Mouse (Mus musculus): ENCODE measurements around the gene Pdcd6. TPM values are rescaled to one million over a fixed set of nuclear protein-coding genes. Genes with fewer than 3 reads are reported as not detected.

Gene Pdcd6
- 112 TPM for polyA plus RNA-seq (2014; fragmentation: Illumina TruSeq; extraction: RNeasy Lipid Tissue Mini Kit (QIAGEN cat#74804); ENCODE audit: low read depth, low replicate concordance)

DNA sequence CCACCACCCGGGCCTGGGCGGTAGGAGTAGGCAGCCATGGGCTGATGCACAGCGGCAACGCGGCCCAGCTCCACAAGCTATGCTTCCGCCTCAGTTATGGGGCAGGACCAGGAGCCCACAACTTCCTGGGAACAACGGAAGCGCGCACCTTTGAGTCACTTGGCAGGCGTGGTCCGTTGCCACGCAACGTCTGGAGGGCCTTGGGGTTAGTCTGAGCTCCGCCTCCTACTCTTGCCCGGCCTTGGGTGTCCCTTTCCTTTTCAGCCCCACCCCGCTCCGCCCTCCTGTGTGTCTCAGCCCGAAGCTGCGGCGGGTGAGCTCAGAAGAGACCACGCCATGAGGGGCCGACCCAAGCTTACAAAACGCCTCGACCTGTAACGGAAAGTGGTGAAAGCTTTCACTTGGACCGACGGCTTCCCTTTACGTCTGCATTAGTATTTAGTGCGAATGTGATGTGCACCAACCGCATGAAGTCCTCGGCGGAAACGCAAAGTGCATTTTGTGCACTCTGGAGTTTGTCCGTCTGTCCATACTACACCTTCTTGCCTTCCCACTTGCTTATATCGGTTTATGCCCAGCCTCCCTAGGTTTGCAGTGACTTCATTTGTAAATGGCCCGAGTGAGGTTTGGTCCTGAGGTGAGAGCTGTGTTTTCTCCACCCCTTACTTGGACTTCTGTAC is at the start of gene Pdcd6:
Gene Pdcd6 (minus strand): TSS at position 411 of the 680 bp plus-strand sequence.

DNA sequence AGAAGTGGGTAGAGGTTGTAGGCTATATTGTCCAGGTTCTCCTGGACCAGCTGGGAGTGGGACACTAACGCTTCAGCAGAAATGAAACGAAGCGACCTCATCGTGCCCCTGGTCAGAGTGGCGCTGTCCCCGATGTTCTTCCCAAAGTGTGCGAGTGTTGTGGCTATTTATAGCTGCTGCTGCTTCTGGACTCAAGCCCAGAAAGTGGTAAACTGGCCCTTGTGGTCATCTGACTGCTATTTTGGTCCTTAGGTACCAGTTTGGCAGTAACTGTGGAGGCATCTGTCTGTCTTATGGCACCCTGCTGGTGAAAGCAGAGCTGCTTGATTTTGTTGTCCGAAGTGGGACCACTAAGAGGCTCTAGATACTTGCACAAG is 46.5 kb upstream of the Pdcd6 start, which contains the start of gene Lrrc14b:
Gene Lrrc14b (minus strand): TSS at position 147 of the 377 bp plus-strand sequence.

DNA sequence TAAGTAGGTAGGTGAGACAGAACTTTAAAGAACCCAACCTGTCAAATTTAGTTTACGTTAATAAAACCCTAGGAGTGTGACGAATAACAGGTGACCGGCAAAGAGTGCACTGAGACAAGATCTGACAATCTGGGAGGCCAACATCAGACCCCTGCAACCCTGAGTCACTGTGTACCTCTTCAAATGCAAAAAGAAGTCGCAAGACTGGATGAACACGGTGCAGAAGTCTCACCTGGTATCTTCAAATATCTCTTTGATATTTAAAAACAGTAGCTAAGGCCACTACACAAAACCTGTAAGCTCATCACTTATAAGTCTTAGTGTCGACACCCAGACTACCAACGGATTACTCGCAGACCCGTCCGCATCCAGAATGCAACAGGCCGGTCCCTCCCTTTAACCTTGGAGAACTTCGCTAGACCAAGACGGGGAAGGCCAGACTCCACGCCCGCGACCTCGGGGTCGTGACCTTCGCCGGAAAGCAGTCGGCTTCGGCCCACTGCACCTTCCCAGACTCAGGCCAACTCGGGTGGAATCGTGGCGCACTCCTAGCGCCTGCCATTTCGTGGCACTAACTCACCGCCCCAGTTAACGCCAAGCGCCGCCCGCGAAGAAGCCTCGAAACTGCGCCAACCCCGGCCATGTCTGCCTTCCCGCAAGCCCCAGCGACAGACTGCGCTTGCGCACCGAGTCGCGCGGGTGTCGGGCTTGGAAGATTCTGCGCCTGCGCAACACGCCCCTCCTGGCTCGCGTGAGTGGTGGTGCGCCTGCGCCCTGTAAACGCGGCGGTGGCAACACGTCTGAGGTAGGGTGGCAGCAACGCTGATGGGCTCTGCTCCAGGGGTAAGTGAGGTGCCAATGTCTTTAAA is 32.4 kb upstream of the Pdcd6 start, which contains the start of the genes Sdha and Ccdc127:
Gene Sdha (minus strand): TSS at position 715 of the 869 bp plus-strand sequence.
Gene Ccdc127 (plus strand): TSS at position 744 of the 869 bp plus-strand sequence.

DNA sequence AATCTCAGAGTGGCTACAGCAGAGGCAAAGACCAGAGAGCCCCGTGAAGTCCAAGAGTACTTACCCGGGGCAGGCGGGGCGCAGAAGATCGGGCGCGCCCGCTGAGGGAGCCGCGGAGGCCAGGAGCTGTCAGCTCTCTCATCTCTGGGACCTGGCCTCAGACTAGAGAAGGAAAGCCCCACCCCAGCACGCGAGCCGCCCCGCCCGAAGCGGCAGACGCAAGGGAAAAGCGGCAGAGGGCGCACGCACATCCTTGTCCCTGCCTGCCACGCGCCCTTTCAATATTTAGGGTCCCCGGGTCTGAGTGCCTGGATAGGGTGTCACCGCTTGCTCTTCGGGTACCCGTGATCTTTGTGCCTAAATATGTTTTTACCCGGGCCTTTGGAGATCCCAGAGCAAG is 25.2 kb downstream of the Pdcd6 start, which contains the start of gene Ahrr:
Gene Ahrr (minus strand): TSS at position 165 of the 400 bp plus-strand sequence.

Other genes with a start within 250 kb of the Pdcd6 start
- 5.0 TPM for gene Slc9a3, start 196.1 kb downstream of the Pdcd6 start, polyA plus RNA-seq (2014; fragmentation: Illumina TruSeq; extraction: RNeasy Lipid Tissue Mini Kit (QIAGEN cat#74804); ENCODE audit: low read depth, low replicate concordance)
- gene Exoc3, start 108.8 kb downstream of the Pdcd6 start, polyA plus RNA-seq (2014; fragmentation: Illumina TruSeq; extraction: RNeasy Lipid Tissue Mini Kit (QIAGEN cat#74804); ENCODE audit: low read depth, low replicate concordance) = 26.5 TPM
- 0.20 TPM for gene Ahrr, start 25.2 kb downstream of the Pdcd6 start, polyA plus RNA-seq (2014; fragmentation: Illumina TruSeq; extraction: RNeasy Lipid Tissue Mini Kit (QIAGEN cat#74804); ENCODE audit: low read depth, low replicate concordance)
- gene Sdha, start 32.7 kb upstream of the Pdcd6 start, polyA plus RNA-seq (2014; fragmentation: Illumina TruSeq; extraction: RNeasy Lipid Tissue Mini Kit (QIAGEN cat#74804); ENCODE audit: low read depth, low replicate concordance) = 230 TPM
- 28.2 TPM for gene Ccdc127, start 32.7 kb upstream of the Pdcd6 start, polyA plus RNA-seq (2014; fragmentation: Illumina TruSeq; extraction: RNeasy Lipid Tissue Mini Kit (QIAGEN cat#74804); ENCODE audit: low read depth, low replicate concordance)
- 0.79 TPM for gene Lrrc14b, start 46.4 kb upstream of the Pdcd6 start, polyA plus RNA-seq (2014; fragmentation: Illumina TruSeq; extraction: RNeasy Lipid Tissue Mini Kit (QIAGEN cat#74804); ENCODE audit: low read depth, low replicate concordance)
- gene Zfp72, start 73.3 kb upstream of the Pdcd6 start, polyA plus RNA-seq (2014; fragmentation: Illumina TruSeq; extraction: RNeasy Lipid Tissue Mini Kit (QIAGEN cat#74804); ENCODE audit: low read depth, low replicate concordance) = 3.9 TPM
- gene Ftl1-ps1, start 82.1 kb upstream of the Pdcd6 start, polyA plus RNA-seq (2014; fragmentation: Illumina TruSeq; extraction: RNeasy Lipid Tissue Mini Kit (QIAGEN cat#74804); ENCODE audit: low read depth, low replicate concordance) = 28.1 TPM
- gene Zfp825, start 176.4 kb upstream of the Pdcd6 start, polyA plus RNA-seq (2014; fragmentation: Illumina TruSeq; extraction: RNeasy Lipid Tissue Mini Kit (QIAGEN cat#74804); ENCODE audit: low read depth, low replicate concordance) = 10.8 TPM

All from adipose tissue, adult 10 weeks (tissue).